Mouse (Mus musculus) heart, adult 18-20 months (tissue): Measurements from ENCODE around the gene Disp2. TPM values are rescaled to one million over a fixed set of nuclear protein-coding genes. Genes with fewer than 3 reads are reported as not detected.

Experiments
- DNase-seq, 2 experiments: peaks; one replicate each; pipeline ENCODE4 v3.0.0; 2021 to 2022; ENCODE audit warnings: mixed read lengths in 1 of 2
- total RNA-seq, 2 experiments: library from RNA; stranded (reverse); gene quantifications; 2 replicates each; pipeline ENCODE4 v1.2.3; 2021

Gene Disp2
- total RNA-seq, 2 experiments from 2014 or later = 0.07 TPM; not detected in 1

GRCm38 (mm10) chr2:118841774-118842173, 62.3 kb downstream of the Disp2 start:
- no peak for DNase-seq

GRCm38 (mm10) chr2:118844427-118844826, 64.9 kb downstream of the Disp2 start:
- DNase-seq = no peak

- no peak for DNase-seq
Measured at GRCm38 (mm10) chr2:118846246-118846645, 66.7 kb downstream of the Disp2 start.

- DNase-seq = no peak
Measured at GRCm38 (mm10) chr2:118851756-118852155, 72.2 kb downstream of the Disp2 start.

Other genes starting within 250 kb of the Disp2 start
- gene Bmf, start 230.0 kb upstream of the Disp2 start, total RNA-seq = 1 to 10 TPM; 5.2 to 5.4 TPM
- gene Bub1b, start 181.5 kb upstream of the Disp2 start, total RNA-seq = 1 to 10 TPM in 1 of 2 experiments, under 1 TPM in 1; 0.82 to 1.8 TPM
- gene Pak6, start 116.4 kb upstream of the Disp2 start, total RNA-seq = 1 to 10 TPM; 9.0 to 9.3 TPM
- gene Ankrd63, start 75.8 kb upstream of the Disp2 start, total RNA-seq = 1 to 10 TPM; 1.1 to 1.3 TPM
- 1 to 10 TPM; 1.4 to 2.6 TPM for gene Plcb2, start 51.3 kb upstream of the Disp2 start, total RNA-seq
- gene Inafm2, start 34.0 kb upstream of the Disp2 start, total RNA-seq = 10 to 100 TPM; 31.3 to 35.1 TPM
- 10 to 100 TPM; 20.8 to 25.7 TPM for gene Ccdc9b, start 17.1 kb upstream of the Disp2 start, total RNA-seq
- gene Phgr1, start 7.0 kb upstream of the Disp2 start, total RNA-seq = not detected
- 1 to 10 TPM in 1 of 2 experiments, under 1 TPM in 1; 0.85 to 1.6 TPM for gene Knstrn, start 34.3 kb downstream of the Disp2 start, total RNA-seq
- 100 to 1,000 TPM; 410 to 473 TPM for gene Ivd, start 82.2 kb downstream of the Disp2 start, total RNA-seq
- gene Bahd1, start 120.7 kb downstream of the Disp2 start, total RNA-seq = 10 to 100 TPM; 17.5 to 18.6 TPM
- gene Chst14, start 146.8 kb downstream of the Disp2 start, total RNA-seq = 1 to 10 TPM; 6.9 to 7.9 TPM
- 10 to 100 TPM; 10.3 to 12.1 TPM for gene Ccdc32, start 249.7 kb downstream of the Disp2 start, total RNA-seq